Mouse (Mus musculus): ENCODE measurements around the gene Gart.

- TF ChIP-seq CTCF (conservative IDR thresholded peaks at IDR 0.05; ENCODE audit: insufficient read depth, insufficient read length, low read depth, low read length): no peak
- TF ChIP-seq POLR2A (IDR thresholded peaks at IDR 0.05; ENCODE audit: low read depth, low read length): no peak
Measured at GRCm38 (mm10) chr16:91663795-91664194, 17.0 kb upstream of the Gart start.

Data from kidney, adult 2 months (tissue).